Mouse (Mus musculus): ENCODE measurements around the gene Mrpl40.

DNA sequence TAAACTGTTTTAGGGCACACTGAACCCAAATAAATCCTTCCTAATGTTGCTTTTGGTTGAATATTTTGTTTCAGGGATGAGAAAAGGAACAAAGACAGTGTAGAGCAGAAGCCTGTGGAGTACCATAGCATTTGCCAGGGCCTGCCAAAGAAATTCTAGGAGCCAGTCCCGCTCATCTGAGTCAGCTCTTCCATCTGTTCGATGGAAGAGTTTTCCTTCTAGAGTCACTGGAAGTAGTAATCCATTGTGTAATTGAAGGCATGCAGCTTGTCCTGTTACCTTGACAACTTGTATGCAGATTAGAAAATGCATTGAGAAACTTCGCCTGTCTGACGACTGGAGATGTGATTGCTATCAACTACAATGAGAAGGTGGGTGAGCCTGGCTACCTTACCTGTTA is 53.7 kb downstream of the Mrpl40 start:
- no peak for TF ChIP-seq CTCF (IDR thresholded peaks at IDR 0.05; ENCODE audit: low read depth)
- TF ChIP-seq EP300 (IDR thresholded peaks at IDR 0.05; ENCODE audit: low read depth), result no peak

Data from liver, embryonic 14.5 days (tissue).